Mouse (Mus musculus): ENCODE results near the gene Gse1.

Gene Gse1

DNA sequence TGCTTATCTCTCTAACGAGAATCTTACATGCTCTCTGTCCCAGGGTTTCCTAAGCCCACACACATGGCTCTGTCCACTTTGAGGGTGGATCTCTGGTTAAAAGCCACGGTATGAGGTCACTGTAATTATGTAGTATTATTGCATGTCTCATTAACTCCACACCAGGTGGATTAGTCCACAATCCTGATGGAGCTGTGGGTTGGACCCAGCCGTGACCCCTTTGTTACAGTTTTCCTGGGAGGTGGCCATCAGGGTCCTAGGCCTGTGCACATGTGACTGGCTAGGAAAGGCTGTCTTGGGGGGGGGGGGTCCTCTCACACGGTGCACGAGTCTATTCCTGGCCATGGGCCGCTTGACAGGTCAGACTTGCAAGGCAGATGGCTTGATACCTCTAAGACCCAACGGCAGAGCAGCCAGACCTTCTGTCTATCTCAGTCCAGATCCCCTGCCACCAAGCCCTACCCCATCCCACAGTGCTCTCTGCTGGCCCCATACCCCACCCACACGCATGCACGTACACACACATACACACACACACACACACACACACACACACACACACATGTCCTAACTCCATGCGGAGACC, 77.6 kb downstream of the Gse1 start:
- Histone ChIP-seq H3K36me3 (ENCODE audit: control insufficient read depth, insufficient read depth, low read length, poor library complexity, severe bottlenecking) (no peaks in the 10 kb centered on the region), H3K27me3 (ENCODE audit: control insufficient read depth, insufficient read depth, low read length, poor library complexity, severe bottlenecking) (no peaks in the 10 kb centered on the region)
- DNase-seq (ENCODE audit: low read depth, low spot score): no peak

- H3K27me3 ChIP-seq (ENCODE audit: control insufficient read depth, insufficient read depth, low read length, poor library complexity, severe bottlenecking): no peaks in the 10 kb centered on the region
- H3K36me3 ChIP-seq (ENCODE audit: control insufficient read depth, insufficient read depth, low read length, poor library complexity, severe bottlenecking): no peaks in the 10 kb centered on the region
- peak; percentile 54 for DNase-seq (ENCODE audit: low read depth, low spot score)
Observed at GRCm38 (mm10) chr8:120307103-120307502, 78.8 kb downstream of the Gse1 start.

- Histone ChIP-seq H3K27me3 (ENCODE audit: control insufficient read depth, insufficient read depth, low read length, poor library complexity, severe bottlenecking) (no peaks in the 10 kb centered on the region), H3K36me3 (ENCODE audit: control insufficient read depth, insufficient read depth, low read length, poor library complexity, severe bottlenecking) (no peaks in the 10 kb centered on the region)
- no peak for DNase-seq (ENCODE audit: low read depth, low spot score)
Observed at GRCm38 (mm10) chr8:120307528-120307927, 79.3 kb downstream of the Gse1 start.

DNA sequence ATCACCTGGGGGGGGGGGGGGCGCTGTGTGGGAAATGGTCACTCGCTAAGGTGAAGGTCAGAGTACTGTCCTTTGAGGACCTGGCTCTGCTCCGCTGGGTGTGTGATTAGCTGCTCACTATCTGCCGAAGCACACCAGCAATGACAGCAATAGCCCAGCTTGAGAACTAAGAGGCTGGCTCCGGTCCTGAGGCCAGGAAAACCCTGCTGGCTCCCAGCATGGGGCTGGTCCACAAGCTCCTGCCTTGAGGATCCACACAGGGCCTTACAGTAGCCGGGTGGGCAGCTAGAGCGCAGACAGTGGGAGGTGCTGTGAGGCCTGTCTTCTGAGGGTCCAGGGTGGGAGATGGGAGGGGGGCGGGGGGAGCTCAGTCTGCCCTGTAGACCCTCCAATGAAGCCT, 79.9 kb downstream of the Gse1 start:
- DNase-seq (ENCODE audit: low read depth, low spot score): no peak
- Histone ChIP-seq H3K27me3 (ENCODE audit: control insufficient read depth, insufficient read depth, low read length, poor library complexity, severe bottlenecking) (no peaks in the 10 kb centered on the region), H3K36me3 (ENCODE audit: control insufficient read depth, insufficient read depth, low read length, poor library complexity, severe bottlenecking) (no peaks in the 10 kb centered on the region)

DNA sequence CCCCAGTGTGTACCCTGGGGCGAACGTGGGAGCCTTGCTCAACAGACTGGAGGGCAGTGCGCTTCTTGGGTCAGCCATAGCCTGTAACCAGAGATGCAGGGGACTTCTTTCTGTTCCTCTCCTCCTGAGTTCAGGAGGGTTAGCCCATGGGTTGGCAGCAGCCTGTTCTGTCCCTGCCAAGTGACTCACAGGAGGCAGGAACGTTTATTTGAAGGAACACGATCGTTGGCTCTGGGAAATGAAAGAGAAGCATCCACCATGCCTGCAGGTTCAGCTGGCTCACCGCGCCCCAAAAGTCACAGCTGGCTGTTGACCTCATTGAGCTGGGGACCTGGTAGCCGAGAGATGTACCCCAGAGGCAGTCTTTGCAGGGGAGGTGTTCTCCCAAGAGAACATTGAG, 80.3 kb downstream of the Gse1 start:
- no peak for DNase-seq (ENCODE audit: low read depth, low spot score)
- H3K27me3 ChIP-seq (ENCODE audit: control insufficient read depth, insufficient read depth, low read length, poor library complexity, severe bottlenecking): no peaks in the 10 kb centered on the region
- H3K36me3 ChIP-seq (ENCODE audit: control insufficient read depth, insufficient read depth, low read length, poor library complexity, severe bottlenecking): no peaks in the 10 kb centered on the region

- no peaks in the 10 kb centered on the region for H3K36me3 ChIP-seq (ENCODE audit: control insufficient read depth, insufficient read depth, low read length, poor library complexity, severe bottlenecking)
- no peaks in the 10 kb centered on the region for H3K27me3 ChIP-seq (ENCODE audit: control insufficient read depth, insufficient read depth, low read length, poor library complexity, severe bottlenecking)
- no peak for DNase-seq (ENCODE audit: low read depth, low spot score)
Observed at GRCm38 (mm10) chr8:120309326-120309725, 81.1 kb downstream of the Gse1 start.

- Histone ChIP-seq H3K27me3 (ENCODE audit: control insufficient read depth, insufficient read depth, low read length, poor library complexity, severe bottlenecking) (no peaks in the 10 kb centered on the region), H3K36me3 (ENCODE audit: control insufficient read depth, insufficient read depth, low read length, poor library complexity, severe bottlenecking) (no peaks in the 10 kb centered on the region)
- DNase-seq (ENCODE audit: low read depth, low spot score): no peak
Observed at GRCm38 (mm10) chr8:120310063-120310462, 81.8 kb downstream of the Gse1 start.

DNA sequence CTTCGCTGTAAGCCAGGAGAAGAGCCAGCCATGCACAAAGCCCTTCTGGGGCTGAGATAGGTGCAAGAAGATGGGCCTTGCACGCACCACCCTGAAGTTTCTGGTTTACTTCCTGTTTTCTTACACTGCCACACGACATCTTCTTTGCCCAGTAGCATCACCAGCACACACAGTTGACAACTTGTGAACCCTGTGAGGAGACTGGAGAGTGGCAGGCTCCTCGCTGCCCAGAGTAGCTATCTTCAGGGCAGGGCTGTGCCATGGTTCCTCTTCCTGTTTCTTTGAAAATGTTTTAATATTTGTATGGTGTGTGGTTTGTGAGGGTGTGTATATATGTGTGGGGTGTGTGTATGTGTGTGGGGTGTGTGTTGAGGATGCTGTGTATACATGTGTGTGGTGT, 84.2 kb downstream of the Gse1 start:
- no peaks in the 10 kb centered on the region for H3K36me3 ChIP-seq (ENCODE audit: control insufficient read depth, insufficient read depth, low read length, poor library complexity, severe bottlenecking)
- peak; percentile 35 for DNase-seq (ENCODE audit: low read depth, low spot score)
- H3K27me3 ChIP-seq (ENCODE audit: control insufficient read depth, insufficient read depth, low read length, poor library complexity, severe bottlenecking): no peaks in the 10 kb centered on the region

DNA sequence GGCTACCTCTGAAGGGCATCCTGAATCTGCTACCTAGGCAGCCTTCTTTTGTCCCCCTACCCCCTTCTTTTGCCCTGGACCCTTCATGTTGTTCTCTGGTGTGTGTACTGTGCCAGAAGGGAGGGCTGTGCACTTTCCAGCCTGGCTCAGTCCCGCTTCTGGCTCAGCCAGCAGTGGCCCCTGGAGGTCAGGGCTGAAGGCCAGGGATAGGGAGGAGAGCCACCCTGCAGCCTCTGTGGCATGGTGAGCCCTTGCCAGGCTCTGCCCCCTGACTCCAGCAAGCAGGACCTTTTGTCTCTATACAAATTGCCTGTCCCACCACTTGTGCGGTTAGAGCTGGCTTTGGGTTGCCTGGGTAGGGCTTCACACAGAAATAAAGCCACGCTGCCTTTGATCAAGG, 85.4 kb downstream of the Gse1 start:
- no peaks in the 10 kb centered on the region for H3K36me3 ChIP-seq (ENCODE audit: control insufficient read depth, insufficient read depth, low read length, poor library complexity, severe bottlenecking)
- H3K27me3 ChIP-seq (ENCODE audit: control insufficient read depth, insufficient read depth, low read length, poor library complexity, severe bottlenecking): no peaks in the 10 kb centered on the region
- DNase-seq (ENCODE audit: low read depth, low spot score): no peak

GRCm38 (mm10) chr8:120314932-120315331, 86.7 kb downstream of the Gse1 start:
- Histone ChIP-seq H3K36me3 (ENCODE audit: control insufficient read depth, insufficient read depth, low read length, poor library complexity, severe bottlenecking) (no peaks in the 10 kb centered on the region), H3K27me3 (ENCODE audit: control insufficient read depth, insufficient read depth, low read length, poor library complexity, severe bottlenecking) (no peaks in the 10 kb centered on the region)
- DNase-seq (ENCODE audit: low read depth, low spot score): no peak

DNA sequence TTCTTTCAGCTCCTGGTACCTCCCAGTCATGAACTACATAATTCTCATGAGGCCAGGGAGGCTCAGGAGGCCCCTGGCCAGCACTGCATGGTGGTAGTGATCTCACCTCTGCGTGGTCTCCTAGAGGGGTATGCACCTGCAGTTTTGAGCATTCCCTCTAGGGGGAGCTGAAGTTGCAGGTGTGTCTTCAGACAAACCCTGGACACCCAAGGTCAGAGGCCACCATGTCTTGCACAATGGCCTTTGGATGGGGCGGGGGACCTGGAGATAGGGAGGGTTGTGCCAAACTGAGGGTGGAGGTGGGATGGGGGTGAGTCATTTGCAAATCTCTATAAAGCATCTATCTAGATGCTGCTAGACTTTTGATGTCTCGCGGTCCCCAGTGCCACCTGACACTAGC, 87.4 kb downstream of the Gse1 start:
- Histone ChIP-seq H3K27me3 (ENCODE audit: control insufficient read depth, insufficient read depth, low read length, poor library complexity, severe bottlenecking) (no peaks in the 10 kb centered on the region), H3K36me3 (ENCODE audit: control insufficient read depth, insufficient read depth, low read length, poor library complexity, severe bottlenecking) (no peaks in the 10 kb centered on the region)
- peak; percentile 64 for DNase-seq (ENCODE audit: low read depth, low spot score)

- DNase-seq (ENCODE audit: low read depth, low spot score): no peak
- Histone ChIP-seq H3K27me3 (ENCODE audit: control insufficient read depth, insufficient read depth, low read length, poor library complexity, severe bottlenecking) (no peaks in the 10 kb centered on the region), H3K36me3 (ENCODE audit: control insufficient read depth, insufficient read depth, low read length, poor library complexity, severe bottlenecking) (no peaks in the 10 kb centered on the region)
Observed at GRCm38 (mm10) chr8:120316707-120317106, 88.5 kb downstream of the Gse1 start.

DNA sequence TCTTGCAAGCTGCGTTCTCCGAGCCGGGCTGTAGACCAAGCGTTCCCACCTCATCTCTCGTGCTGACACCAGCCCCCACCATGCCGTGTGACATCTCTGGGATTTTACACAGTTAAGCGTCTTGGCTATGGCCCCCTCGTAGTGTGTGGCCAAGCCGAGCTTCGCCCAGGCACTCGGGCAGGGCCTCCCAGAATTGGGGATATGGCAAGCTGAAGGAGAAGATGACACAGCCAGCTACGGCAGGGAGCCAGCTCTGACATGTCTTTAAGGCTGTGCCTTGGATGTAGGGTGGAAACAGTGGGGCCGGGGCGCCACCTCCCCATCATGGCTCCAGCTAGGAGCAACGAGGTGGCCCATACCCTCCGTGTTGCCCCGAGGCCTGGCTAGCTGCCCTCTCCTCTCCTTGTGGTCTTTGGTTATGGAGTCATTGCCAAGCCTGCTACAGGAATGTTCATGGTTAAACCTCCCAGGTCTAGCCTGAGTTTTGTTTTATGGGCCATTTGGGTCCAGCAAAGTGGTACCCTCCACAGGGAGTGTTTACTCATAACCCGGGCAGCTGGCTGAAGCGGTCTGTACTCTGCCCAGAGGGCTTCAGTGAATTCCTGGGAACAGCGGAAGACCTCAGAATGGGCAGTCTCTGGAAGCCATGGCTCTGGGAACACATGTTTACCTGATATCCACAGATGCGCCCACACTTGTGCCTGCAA, 89.0 kb downstream of the Gse1 start:
- DNase-seq (ENCODE audit: low read depth, low spot score): no peak
- H3K27me3 ChIP-seq (ENCODE audit: control insufficient read depth, insufficient read depth, low read length, poor library complexity, severe bottlenecking): no peaks in the 10 kb centered on the region
- no peaks in the 10 kb centered on the region for H3K36me3 ChIP-seq (ENCODE audit: control insufficient read depth, insufficient read depth, low read length, poor library complexity, severe bottlenecking)

DNA sequence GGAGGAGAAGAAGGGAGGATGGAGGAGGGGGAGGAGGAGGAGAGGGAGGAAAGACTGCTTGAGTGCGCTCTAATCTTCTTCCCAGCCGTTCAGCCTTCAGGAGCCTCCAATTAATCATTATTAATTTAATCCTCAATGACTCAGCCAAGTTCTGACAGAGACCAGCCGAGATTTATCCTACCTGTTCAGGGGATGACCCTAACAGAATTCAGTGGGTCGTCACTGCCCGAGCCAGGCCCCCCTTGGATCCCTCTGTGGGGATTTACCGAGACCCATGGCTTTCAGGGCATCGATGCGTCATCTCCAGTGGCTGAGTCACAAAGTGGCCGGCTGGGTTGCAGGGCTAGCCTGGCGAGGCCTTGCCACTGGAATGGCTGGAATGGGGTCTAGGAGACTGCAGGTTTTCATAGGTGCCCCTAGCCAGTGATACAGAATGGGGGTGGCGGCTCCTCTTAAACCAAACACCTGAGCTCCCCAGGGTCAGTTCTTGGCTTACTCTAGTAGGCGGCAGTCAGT, 90.3 kb downstream of the Gse1 start:
- H3K27me3 ChIP-seq (ENCODE audit: control insufficient read depth, insufficient read depth, low read length, poor library complexity, severe bottlenecking): no peaks in the 10 kb centered on the region
- no peak for DNase-seq (ENCODE audit: low read depth, low spot score)
- no peaks in the 10 kb centered on the region for H3K36me3 ChIP-seq (ENCODE audit: control insufficient read depth, insufficient read depth, low read length, poor library complexity, severe bottlenecking)

GRCm38 (mm10) chr8:120319449-120319848, 91.2 kb downstream of the Gse1 start:
- no peaks in the 10 kb centered on the region for H3K27me3 ChIP-seq (ENCODE audit: control insufficient read depth, insufficient read depth, low read length, poor library complexity, severe bottlenecking)
- no peaks in the 10 kb centered on the region for H3K36me3 ChIP-seq (ENCODE audit: control insufficient read depth, insufficient read depth, low read length, poor library complexity, severe bottlenecking)
- peak; percentile 91 for DNase-seq (ENCODE audit: low read depth, low spot score)

GRCm38 (mm10) chr8:120320146-120320545, 91.9 kb downstream of the Gse1 start:
- H3K27me3 ChIP-seq (ENCODE audit: control insufficient read depth, insufficient read depth, low read length, poor library complexity, severe bottlenecking): no peaks in the 10 kb centered on the region

More at GRCm38 (mm10) chr8:120320146-120320545, 91.9 kb downstream of the Gse1 start:
- DNase-seq (ENCODE audit: low read depth, low spot score): no peak
- H3K36me3 ChIP-seq (ENCODE audit: control insufficient read depth, insufficient read depth, low read length, poor library complexity, severe bottlenecking): no peaks in the 10 kb centered on the region

All from splenic B cell, adult 2 months (primary cell).